Mouse (Mus musculus) G1E (cell line): ENCODE measurements around the gene Ipmk.

ENCODE experiments used
- CTCF ChIP-seq: IDR thresholded peaks from 2 replicates; pipeline ENCODE4 v1.5.1; 2012; ENCODE audit warnings: low read depth, low read length, inconsistent platforms, mixed read lengths
- GATA1 ChIP-seq: IDR thresholded peaks from 2 replicates; pipeline ENCODE4 v1.6.1; 2012; ENCODE audit warnings: borderline replicate concordance, low read length, inconsistent platforms, mixed read lengths
- GATA2 ChIP-seq: IDR thresholded peaks from 2 replicates; pipeline ENCODE4 v1.6.1; 2012; ENCODE audit warnings: low read depth, low read length, inconsistent platforms, borderline replicate concordance
- POLR2AphosphoS5 ChIP-seq: IDR thresholded peaks from 2 replicates; pipeline ENCODE4 v1.6.1; 2012; ENCODE audit warnings: low read depth, low read length, inconsistent platforms; ENCODE audit not compliant: insufficient replicate concordance
- TAL1 ChIP-seq: conservative IDR thresholded peaks from 2 replicates; pipeline ENCODE4 v1.6.1; 2012; ENCODE audit warnings: low read depth, low read length, inconsistent platforms, mixed read lengths

- TF ChIP-seq CTCF (no peak), GATA1 (no peak), TAL1 (no peak), POLR2AphosphoS5 (no peak), GATA2 (no peak)
Measured at GRCm38 (mm10) chr10:71371881-71372280, 24.3 kb downstream of the Ipmk start.
